Mouse (Mus musculus) left cerebral cortex, postnatal 14 days (tissue): ENCODE measurements around the gene Nt5dc2. TPM values are rescaled to one million over a fixed set of nuclear protein-coding genes. Genes with fewer than 3 reads are reported as not detected.

ENCODE experiments used
- DNase-seq, 2 experiments: peaks; one replicate each; pipeline ENCODE4 v3.0.0; 2021 to 2022; ENCODE audit warnings: low spot score in 2 of 2, mixed read lengths in 1 of 2
- intact Hi-C: fragments of 180-260 bp; cut with DNase I; formaldehyde crosslinking; loops from one replicate; pipeline ENCODE4 v1.15.1; 2025
- total RNA-seq, 2 experiments: library from RNA; stranded (reverse); gene quantifications; 2 replicates each; pipeline ENCODE4 v1.2.3; 2021

Gene Nt5dc2
- total RNA-seq, 2 experiments from 2014 or later, result 5.7 to 6.4 TPM

GRCm38 (mm10) chr14:31164067-31164466, 33.2 kb downstream of the Nt5dc2 start:
- intact Hi-C loops, result no loop called here

GRCm38 (mm10) chr14:31165010-31165409, 34.2 kb downstream of the Nt5dc2 start:
- no peak for DNase-seq
- intact Hi-C loops, result no loop called here

More at GRCm38 (mm10) chr14:31164067-31164466, 33.2 kb downstream of the Nt5dc2 start:
- no peak for DNase-seq

GRCm38 (mm10) chr14:31165458-31165857, 34.6 kb downstream of the Nt5dc2 start:
- intact Hi-C loops, result no loop called here
- no peak for DNase-seq

- intact Hi-C loops, result no loop called here
- peak; percentile 26 to 54 for DNase-seq
Observed at GRCm38 (mm10) chr14:31165991-31166630, 35.3 kb downstream of the Nt5dc2 start.

GRCm38 (mm10) chr14:31166827-31167226, 36.0 kb downstream of the Nt5dc2 start:
- intact Hi-C loops, result no loop called here
- DNase-seq, result no peak

GRCm38 (mm10) chr14:31168425-31168824, 37.6 kb downstream of the Nt5dc2 start, which contains the start of gene Stab1:
Gene Stab1, minus strand, starts transcription at chr14:31168641.
- no peak for DNase-seq
- intact Hi-C loops, result no loop called here

GRCm38 (mm10) chr14:31169508-31169907, 38.7 kb downstream of the Nt5dc2 start:
- intact Hi-C loops, result no loop called here
- no peak for DNase-seq

GRCm38 (mm10) chr14:31170963-31171362, 40.1 kb downstream of the Nt5dc2 start:
- DNase-seq, result no peak
- intact Hi-C loops, result no loop called here

- intact Hi-C loops, result no loop called here
- DNase-seq, result no peak
Observed at GRCm38 (mm10) chr14:31171386-31171785, 40.5 kb downstream of the Nt5dc2 start.

GRCm38 (mm10) chr14:31171821-31172220, 41.0 kb downstream of the Nt5dc2 start:
- intact Hi-C loops, result no loop called here

GRCm38 (mm10) chr14:31172781-31173455, 42.1 kb downstream of the Nt5dc2 start:
- no peak for DNase-seq
- intact Hi-C loops, result no loop called here

More at GRCm38 (mm10) chr14:31171821-31172220, 41.0 kb downstream of the Nt5dc2 start:
- no peak for DNase-seq

- intact Hi-C loops, result no loop called here
- DNase-seq, result no peak
Observed at GRCm38 (mm10) chr14:31173537-31173936, 42.7 kb downstream of the Nt5dc2 start.

- no peak for DNase-seq
- intact Hi-C loops, result no loop called here
Observed at GRCm38 (mm10) chr14:31177287-31177686, 46.4 kb downstream of the Nt5dc2 start.

- DNase-seq, result no peak
- intact Hi-C loops, result no loop called here
Observed at GRCm38 (mm10) chr14:31177715-31178114, 46.9 kb downstream of the Nt5dc2 start.

GRCm38 (mm10) chr14:31179677-31180365, 49.0 kb downstream of the Nt5dc2 start:
- intact Hi-C loops, result loop anchor here (10.0 kb wide), 1 partner anchor 155 kb away; no protein-coding TSS in a partner anchor
- DNase-seq, result no peak

GRCm38 (mm10) chr14:31181512-31181911, 50.7 kb downstream of the Nt5dc2 start:
- intact Hi-C loops, result loop anchor here (10.0 kb wide), 1 partner anchor 157 kb away; no protein-coding TSS in a partner anchor
- DNase-seq, result no peak

- intact Hi-C loops, result loop anchor here (10.0 kb wide), 1 partner anchor 158 kb away; no protein-coding TSS in a partner anchor
- DNase-seq, result no peak
Observed at GRCm38 (mm10) chr14:31182786-31183290, 52.0 kb downstream of the Nt5dc2 start.

- intact Hi-C loops, result loop anchor here (10.0 kb wide), 1 partner anchor 159 kb away; no protein-coding TSS in a partner anchor
- DNase-seq, result no peak
Observed at GRCm38 (mm10) chr14:31183541-31183940, 52.7 kb downstream of the Nt5dc2 start.

GRCm38 (mm10) chr14:31184195-31184594, 53.3 kb downstream of the Nt5dc2 start:
- intact Hi-C loops, result loop anchor here (10.0 kb wide), 1 partner anchor 159 kb away; no protein-coding TSS in a partner anchor
- no peak for DNase-seq

GRCm38 (mm10) chr14:31186656-31187055, 55.8 kb downstream of the Nt5dc2 start:
- DNase-seq, result no peak
- intact Hi-C loops, result loop anchor here (10.0 kb wide), 1 partner anchor 162 kb away; no protein-coding TSS in a partner anchor
